Mouse (Mus musculus): ENCODE measurements around the gene Polr3g.

DNA sequence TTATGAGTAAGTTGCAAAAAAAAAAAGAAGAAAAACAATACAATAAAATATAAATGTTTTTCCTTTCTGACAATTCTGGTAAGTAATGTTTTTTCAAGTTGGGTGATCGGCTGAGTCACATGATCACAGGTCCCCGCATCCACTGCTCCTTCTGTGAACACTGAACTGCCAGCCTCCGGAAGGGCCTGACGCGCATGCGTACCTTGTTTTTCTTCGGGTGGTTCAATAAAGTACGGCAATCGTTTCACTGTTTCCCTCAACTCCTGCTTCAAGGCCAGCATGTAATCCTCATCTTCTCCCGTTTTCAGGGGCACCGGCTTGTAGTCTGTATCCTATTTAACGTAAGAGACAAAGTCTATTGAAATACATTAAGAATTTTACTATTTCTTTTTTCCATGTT is 16.4 kb downstream of the Polr3g start:
- TF ChIP-seq CTCF (IDR thresholded peaks at IDR 0.05; ENCODE audit: borderline replicate concordance, control insufficient read depth, extremely low read depth, insufficient read depth, low read length, poor library complexity), result no peak
- no peak for TF ChIP-seq POLR2A (IDR thresholded peaks at IDR 0.05; ENCODE audit: control insufficient read depth, extremely low read depth, insufficient read depth, low read length, poor library complexity)
